Mouse (Mus musculus): Measurements from ENCODE around the gene D330020A13Rik.
"Not testable (repeated sequence)": the region's sequence is repeated elsewhere in the genome, so short reads cannot be mapped to it uniquely, and the experiment has no call there.

Gene D330020A13Rik

DNA sequence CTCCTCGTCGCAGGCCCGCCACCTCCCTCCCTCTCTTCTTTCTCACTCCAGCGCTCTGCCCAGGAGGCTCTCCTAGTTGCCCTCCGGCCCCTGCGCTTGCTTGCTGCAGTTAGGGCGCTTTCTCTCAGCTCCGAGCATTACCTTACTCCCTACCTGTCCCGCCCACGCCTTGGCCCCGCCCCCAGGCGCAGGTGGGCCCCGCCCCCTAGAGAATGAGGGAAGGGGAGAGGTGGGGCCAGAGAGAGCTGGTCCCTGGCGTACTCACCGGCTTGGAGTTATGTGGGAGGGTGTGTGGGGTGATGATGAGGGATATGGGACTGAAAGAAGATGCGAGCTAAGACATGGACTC, 595 bp downstream of the D330020A13Rik start:
- peak; percentile 15; the same call in 1 of the 2 replicates for ATAC-seq (ENCODE audit: insufficient number of reproducible peaks, low FRiP score, low TSS enrichment)

DNA sequence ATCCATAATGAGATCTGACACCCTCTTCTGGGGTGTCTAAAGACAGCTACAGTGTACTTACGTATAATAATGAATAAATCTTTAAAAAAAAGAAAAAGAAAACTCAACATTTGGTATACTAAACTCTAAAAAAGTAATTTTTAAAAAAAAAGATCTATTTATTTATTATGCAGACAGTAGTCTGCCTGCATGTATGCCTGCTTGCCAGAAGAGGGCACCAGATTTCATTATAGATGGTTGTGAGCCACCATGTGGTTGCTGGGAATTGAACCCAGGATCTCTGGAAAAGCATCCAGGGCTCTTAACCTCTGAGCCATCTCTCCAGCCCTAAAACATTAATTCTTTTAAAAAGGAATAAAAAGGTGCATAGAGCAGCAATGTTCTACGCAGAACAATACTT, 2.4 kb downstream of the D330020A13Rik start:
- not testable (repeated sequence) for ATAC-seq (ENCODE audit: insufficient number of reproducible peaks, low FRiP score, low TSS enrichment)

DNA sequence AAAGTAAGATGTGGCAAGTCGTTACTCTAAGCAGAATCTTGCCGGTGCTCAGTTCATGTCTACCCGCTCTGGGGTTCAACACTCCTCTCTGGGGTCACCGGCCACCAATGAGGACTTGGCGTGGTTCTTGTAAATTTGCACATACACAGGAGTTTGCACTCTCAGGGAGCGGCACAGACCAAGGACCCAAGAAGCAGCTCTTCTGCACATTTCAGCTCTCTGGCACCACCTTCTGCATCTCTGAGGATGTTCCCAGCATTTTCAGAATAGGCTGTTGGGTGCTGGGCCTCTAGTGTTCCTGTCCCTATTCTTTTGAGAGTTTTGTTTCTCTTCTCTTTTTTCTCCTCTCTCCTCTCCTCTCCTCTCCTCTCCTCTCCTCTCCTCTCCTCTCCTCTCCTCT, 7.0 kb downstream of the D330020A13Rik start:
- ATAC-seq (ENCODE audit: insufficient number of reproducible peaks, low FRiP score, low TSS enrichment) = no peak

DNA sequence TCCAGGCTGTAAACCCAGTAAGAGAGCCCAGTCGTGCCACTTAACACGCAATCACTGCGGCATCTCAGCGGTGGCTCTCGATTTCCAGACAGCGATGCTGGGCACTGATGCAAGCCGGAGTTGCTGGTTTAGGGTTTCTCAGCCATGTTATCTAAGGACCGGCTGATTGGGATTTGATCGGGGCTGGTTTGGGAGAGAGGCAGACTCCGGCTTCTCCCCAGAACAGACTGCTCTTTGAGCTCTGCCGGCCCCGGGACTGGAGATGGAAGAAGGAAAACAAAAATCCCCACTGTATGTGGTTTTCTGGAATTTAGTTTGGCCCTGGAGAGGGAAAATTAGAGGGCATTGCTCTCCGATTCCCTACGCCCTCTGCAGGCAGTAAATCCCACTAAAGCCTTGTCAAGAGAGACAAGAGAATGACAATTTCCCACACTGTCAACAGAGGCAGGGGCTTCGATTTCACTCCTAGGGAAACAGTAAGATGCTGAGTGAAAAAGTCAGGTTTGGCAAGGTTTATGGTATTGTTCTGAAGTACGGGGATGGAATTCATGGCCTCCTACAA, 8.7 kb downstream of the D330020A13Rik start:
- ATAC-seq (ENCODE audit: insufficient number of reproducible peaks, low FRiP score, low TSS enrichment) = no peak

DNA sequence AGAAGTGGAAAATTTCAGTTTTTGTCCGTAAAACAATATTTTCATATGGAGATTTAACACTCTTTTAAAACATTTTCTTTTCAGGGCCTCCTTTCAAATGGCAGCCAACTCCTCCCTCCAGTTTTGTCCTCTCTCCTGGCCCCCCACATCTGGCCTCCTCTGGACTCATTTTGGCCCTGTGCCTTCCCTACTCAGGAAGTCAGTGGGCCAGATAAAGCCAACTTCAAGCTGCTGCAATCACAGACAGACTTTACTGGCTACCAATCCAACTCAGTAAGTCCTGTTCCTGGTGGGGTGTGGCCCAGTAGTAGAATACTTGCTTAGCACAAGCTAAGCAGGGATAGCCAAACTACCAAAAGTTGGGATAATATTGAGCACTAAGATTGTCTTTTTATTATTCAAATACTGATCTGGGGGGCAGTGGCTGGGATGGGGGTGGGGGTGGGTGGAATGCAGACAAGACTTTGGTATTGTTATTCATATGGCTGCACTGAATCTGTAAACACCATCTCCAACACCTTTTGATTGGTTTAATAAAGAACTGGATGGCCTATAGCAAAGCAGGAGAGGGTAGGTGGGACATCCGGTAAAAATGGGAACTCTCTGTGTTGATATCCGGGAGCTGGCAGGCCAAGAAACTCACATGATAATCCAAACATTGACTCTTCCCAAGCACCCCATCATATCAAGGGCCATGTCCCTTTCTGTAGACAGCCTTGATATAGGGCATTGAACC, 12.9 kb downstream of the D330020A13Rik start:
- no peak for ATAC-seq (ENCODE audit: insufficient number of reproducible peaks, low FRiP score, low TSS enrichment)

DNA sequence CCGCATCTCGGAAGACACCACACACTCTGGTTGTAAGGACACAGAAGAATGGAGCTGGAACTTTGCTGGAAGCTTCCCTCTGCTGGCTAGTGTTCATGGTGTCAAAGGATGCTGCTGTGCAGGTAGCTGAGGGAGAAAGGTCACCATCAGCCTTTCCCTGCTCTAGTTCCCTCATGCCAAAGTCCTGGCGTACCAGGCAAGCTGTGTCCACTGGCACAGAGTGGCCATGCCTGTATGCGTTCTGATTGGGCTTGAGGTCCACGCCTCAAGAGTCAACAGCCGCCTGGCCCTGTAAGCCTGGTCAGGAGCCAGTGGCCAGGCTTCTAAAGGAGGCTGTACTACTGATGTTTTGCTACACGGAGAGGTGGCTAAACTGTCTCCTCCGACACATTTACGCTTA, 15.2 kb downstream of the D330020A13Rik start:
- no peak for ATAC-seq (ENCODE audit: insufficient number of reproducible peaks, low FRiP score, low TSS enrichment)

DNA sequence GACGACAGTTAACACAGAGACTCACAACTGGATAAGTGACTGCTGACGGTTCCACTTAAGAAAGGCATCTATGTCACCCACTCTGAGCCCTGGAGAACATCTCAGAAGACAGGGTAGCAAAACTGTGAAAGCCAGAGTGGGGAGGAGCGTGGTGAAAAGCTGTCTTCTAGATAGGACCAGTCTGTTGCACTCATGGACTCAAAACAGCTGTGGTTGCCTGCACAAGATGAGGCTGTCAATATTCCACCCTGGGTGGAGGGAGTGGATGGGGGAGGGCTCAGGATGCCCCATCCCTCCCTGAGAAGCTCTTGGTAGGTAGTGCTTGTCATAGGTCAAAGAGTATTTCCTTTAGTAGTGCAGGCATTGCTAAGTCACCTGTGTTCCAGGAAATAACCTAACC, 15.6 kb downstream of the D330020A13Rik start:
- no peak for ATAC-seq (ENCODE audit: insufficient number of reproducible peaks, low FRiP score, low TSS enrichment)

DNA sequence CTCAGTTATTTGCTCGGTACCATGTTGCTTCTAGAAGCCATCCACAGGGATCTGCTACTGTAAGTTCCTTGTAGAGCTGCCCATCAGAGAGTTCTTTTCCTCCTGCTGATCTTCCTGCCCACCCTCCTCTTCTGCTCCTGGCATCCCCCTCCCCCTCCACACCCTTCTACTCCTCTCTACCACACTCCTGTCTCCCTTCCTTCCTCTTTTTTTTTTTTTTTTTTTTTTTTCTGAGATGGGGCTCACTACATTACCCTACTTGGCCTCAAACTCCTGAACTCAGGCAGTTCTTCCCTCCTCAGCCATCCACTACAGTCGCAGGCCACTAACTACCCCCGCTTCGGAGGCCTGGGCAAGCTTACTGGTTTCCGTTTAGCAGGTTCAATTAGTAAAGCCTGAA, 18.3 kb downstream of the D330020A13Rik start:
- ATAC-seq (ENCODE audit: insufficient number of reproducible peaks, low FRiP score, low TSS enrichment) = no peak

DNA sequence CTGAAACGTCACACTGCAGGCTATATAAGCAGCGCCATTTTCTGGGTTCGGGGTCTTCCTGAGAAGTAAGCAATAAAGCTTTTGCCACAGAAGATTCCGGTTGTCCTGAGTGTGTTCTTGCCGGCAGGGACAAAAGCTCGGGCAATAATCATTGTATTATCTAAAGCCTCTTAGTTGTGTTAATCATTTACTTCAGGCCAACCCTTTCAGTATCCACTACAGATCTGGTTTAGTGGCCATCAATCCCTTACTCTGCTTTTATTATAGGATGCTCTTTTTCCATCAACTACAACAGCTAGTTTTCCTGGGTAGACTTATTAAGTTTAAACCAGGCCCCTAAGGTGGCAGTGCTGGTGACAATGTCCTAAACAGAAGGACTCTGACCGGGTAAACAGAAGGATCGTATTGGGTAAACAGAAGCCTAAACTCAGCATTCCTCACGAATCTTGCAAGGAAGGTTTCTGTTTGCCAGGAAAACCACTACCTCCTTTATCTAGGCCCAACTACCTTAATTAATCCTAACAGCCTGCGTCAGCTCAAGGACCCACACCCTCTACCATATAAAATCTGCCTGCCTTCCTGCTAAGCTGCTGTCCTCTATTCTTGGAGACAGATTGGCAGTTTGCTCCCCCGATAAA, 24.3 kb downstream of the D330020A13Rik start:
- ATAC-seq (ENCODE audit: insufficient number of reproducible peaks, low FRiP score, low TSS enrichment) = no peak

DNA sequence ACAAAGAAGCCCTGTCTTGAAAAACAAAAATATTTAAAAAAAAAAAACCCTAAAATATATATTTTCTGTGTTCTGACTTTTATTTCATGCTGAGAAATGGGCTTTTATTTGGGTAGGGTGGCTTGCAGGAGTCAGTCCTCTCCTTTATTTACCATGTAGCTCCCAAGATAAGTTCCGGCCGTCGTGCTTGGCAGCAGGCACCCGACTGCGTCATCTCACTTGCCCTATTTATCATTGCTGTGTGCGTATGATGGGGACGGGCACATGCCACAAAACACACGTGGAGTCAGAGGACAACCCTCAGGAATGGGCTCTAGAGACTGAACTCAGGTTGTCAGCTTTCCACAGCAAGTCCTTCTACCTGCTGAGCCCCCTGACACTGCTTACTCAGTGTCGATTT, 25.0 kb downstream of the D330020A13Rik start:
- ATAC-seq (ENCODE audit: insufficient number of reproducible peaks, low FRiP score, low TSS enrichment) = no peak

DNA sequence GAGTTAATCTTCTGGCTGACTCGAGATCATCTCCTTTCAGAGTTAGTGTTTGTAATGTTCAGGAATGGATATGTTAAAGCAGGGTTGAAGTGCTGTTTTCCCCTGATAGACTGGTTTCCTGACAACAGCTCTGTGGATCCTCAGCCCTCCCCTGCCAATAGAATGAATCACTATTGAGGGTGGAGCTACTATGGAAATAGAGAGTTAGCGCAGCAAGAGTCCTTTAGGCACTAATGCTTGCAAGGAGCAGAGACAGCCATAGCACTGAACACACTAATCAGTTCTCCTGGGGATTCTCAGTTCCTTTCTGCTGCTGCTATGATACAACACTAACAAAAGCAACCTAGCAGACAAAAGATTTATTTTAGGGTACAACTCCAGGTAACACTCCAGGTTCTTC, 26.2 kb downstream of the D330020A13Rik start:
- ATAC-seq (ENCODE audit: insufficient number of reproducible peaks, low FRiP score, low TSS enrichment) = no peak

DNA sequence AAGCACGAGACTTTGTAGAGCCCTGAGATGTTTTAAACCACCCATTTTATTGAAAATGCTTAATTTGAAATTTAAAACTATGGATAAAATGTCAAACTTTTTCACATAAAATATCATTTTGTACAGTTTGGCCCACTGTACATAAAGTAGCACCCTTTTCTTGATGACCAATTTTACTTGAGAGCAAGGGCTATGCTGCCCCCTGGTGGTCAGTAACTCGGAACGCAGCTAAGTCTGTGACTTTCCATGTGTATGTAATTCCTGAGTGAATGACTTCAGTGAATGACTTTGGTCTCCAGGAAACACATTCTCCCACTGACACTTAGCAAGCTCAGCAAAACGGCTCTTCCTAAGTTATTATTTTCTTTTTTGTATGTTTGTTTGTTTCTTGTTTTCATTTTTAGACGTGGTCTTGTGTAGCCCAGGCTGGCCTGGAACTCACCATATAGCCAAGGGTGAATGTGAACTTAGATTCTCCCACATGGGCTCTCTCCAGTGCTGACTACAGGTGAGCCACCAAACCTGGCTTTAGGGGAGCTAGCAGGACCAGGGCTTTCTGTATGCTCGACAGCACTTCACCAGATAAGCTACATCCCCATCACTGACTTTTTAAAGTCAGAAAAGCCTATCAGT, 30.2 kb downstream of the D330020A13Rik start:
- ATAC-seq (ENCODE audit: insufficient number of reproducible peaks, low FRiP score, low TSS enrichment) = no peak

DNA sequence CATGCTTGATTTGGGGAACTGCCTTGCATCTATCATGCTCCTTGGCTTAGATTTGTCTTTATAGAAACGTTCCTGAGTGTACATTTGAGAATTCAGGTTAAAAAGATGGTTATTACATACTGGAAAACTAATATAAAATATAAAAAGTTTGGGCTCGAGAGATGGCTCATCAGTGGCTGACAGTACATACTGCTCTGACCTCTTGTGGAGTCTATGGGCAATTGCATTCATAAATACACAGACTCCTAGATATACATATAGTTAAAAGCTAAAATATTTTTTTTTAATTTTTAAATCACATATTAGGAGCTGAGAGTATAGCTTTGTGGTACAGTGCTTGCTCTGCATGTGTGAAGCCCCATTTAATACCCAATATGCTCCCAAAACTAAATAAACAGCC, 38.2 kb downstream of the D330020A13Rik start:
- no peak for ATAC-seq (ENCODE audit: insufficient number of reproducible peaks, low FRiP score, low TSS enrichment)

DNA sequence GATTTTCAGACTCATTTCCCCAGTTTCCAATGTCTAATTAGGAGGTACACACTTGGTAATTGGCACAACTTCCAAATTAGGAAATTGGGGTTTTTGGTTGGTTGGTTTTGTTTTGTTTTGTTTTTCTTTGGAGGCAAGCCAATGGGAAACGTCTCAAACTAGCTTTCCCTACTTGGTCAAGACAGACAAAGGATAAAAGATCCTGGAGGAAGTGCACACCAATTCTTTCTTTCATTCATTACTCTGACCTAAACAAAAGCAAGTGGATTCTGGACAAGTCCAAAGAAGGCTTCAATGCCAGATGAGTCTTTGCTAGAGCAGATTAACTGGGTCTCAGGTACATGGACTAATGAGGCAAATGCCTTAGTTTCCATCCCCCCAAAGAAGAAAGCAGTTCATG, 49.8 kb downstream of the D330020A13Rik start:
- no peak for ATAC-seq (ENCODE audit: insufficient number of reproducible peaks, low FRiP score, low TSS enrichment)
